Mouse (Mus musculus): Measurements from ENCODE around the gene Apon.

GRCm38 (mm10) chr10:128227592-128227991 is 26.3 kb upstream of the Apon start:
- TF ChIP-seq POLR2A (IDR thresholded peaks at IDR 0.05; ENCODE audit: extremely low read depth, insufficient read depth, low read length) = no peak
- TF ChIP-seq CTCF (IDR thresholded peaks at IDR 0.05; ENCODE audit: extremely low read depth, insufficient read depth, low read length) = no peak
